Mouse (Mus musculus) heart, postnatal 10 days (tissue): ENCODE measurements around the gene Dnm1. TPM values are rescaled to one million over a fixed set of nuclear protein-coding genes. Genes with fewer than 3 reads are reported as not detected.
A peak's percentile ranks its signal among the peaks of the same experiment; 100 is the strongest.

Experiments used
- DNase-seq, 2 experiments: peaks; one replicate each; pipeline ENCODE4 v3.0.0; 2021
- intact Hi-C: fragments of 180-260 bp; cut with DNase I; formaldehyde crosslinking; loops from one replicate; pipeline ENCODE4 v1.15.1; 2025
- microRNA-seq, 2 experiments: library from miRNA; unstranded; fragments of <30 nt; microRNA quantifications; one replicate each; pipeline ENCODE4 v1.2.0; 2022
- total RNA-seq, 2 experiments: library from RNA; stranded (reverse); gene quantifications; 2 replicates each; pipeline ENCODE4 v1.2.3; 2021

The Dnm1 gene
- total RNA-seq, 2 experiments from 2014 or later = 10.0 to 12.5 TPM

- peak in 1 of 2 experiments; percentile 48 for DNase-seq
- intact Hi-C loops = loop anchor here (5.0 kb wide), 1 partner anchor 156 kb away; no protein-coding TSS in a partner anchor
These were observed 64.7 kb downstream of the Dnm1 start for GRCm38 (mm10) chr2:32288371-32288931.

- DNase-seq = peak; percentile 99
- intact Hi-C loops = loop anchor here (5.0 kb wide), 1 partner anchor 156 kb away; no protein-coding TSS in a partner anchor
These were observed 65.2 kb downstream of the Dnm1 start, which contains the start of gene Swi5 for GRCm38 (mm10) chr2:32287923-32288367. Swi5 (minus strand) TSS chr2:32288075.

GRCm38 (mm10) chr2:32287334-32287840 lies 65.8 kb downstream of the Dnm1 start, which contains the start of gene Golga2:
Golga2 (plus strand) TSS chr2:32287384.
- DNase-seq = no peak
- intact Hi-C loops = loop anchor here (5.0 kb wide), 1 partner anchor 155 kb away; no protein-coding TSS in a partner anchor

GRCm38 (mm10) chr2:32283986-32284385 lies 69.2 kb downstream of the Dnm1 start:
- no peak for DNase-seq
- intact Hi-C loops = no loop called here

GRCm38 (mm10) chr2:32282727-32283126 lies 70.4 kb downstream of the Dnm1 start:
- intact Hi-C loops = no loop called here
- peak; percentile 61 to 69 for DNase-seq

- intact Hi-C loops = no loop called here
- no peak for DNase-seq
These were observed 70.8 kb downstream of the Dnm1 start for GRCm38 (mm10) chr2:32282289-32282688.

- no peak for DNase-seq
- intact Hi-C loops = no loop called here
These were observed 77.3 kb downstream of the Dnm1 start for GRCm38 (mm10) chr2:32275823-32276222.

GRCm38 (mm10) chr2:32260635-32261034 lies 92.5 kb downstream of the Dnm1 start:
- intact Hi-C loops = no loop called here
- peak; percentile 32 to 57 for DNase-seq

GRCm38 (mm10) chr2:32259657-32260417 lies 93.3 kb downstream of the Dnm1 start, which contains the start of gene Uck1:
Uck1 (minus strand) TSS chr2:32260159.
- intact Hi-C loops = no loop called here
- peak; percentile 91 to 93 for DNase-seq

- DNase-seq = no peak
- intact Hi-C loops = no loop called here
These were observed 94.1 kb downstream of the Dnm1 start for GRCm38 (mm10) chr2:32258887-32259533.

Small RNA genes within 50 kb of the gene (microRNA-seq; reads per million reads assigned to microRNA genes)
- gene Gm23363 = 0 to 0.71 reads per million in 2 experiments
- 72.0 to 125 reads per million in 2 experiments for gene Mir199b

Other genes with a start within 250 kb of the Dnm1 start
- 100 to 1,000 TPM; 118 to 134 TPM for gene Prrc2b, start 202.3 kb downstream of the Dnm1 start, total RNA-seq
- gene Pomt1, start 116.7 kb downstream of the Dnm1 start, total RNA-seq = 10 to 100 TPM; 13.9 to 14.5 TPM
- 10 to 100 TPM; 30.9 to 34.9 TPM for gene Uck1, start 93.2 kb downstream of the Dnm1 start, total RNA-seq
- gene Golga2, start 66.0 kb downstream of the Dnm1 start, total RNA-seq = 10 to 100 TPM; 73.7 to 74.8 TPM
- gene Swi5, start 65.3 kb downstream of the Dnm1 start, total RNA-seq = 100 to 1,000 TPM; 163 to 182 TPM
- gene Ciz1, start 1.0 kb downstream of the Dnm1 start, total RNA-seq = 10 to 100 TPM; 37.4 to 39.3 TPM
- gene 1110008P14Rik, start 28.6 kb upstream of the Dnm1 start, total RNA-seq = 10 to 100 TPM; 52.7 to 57.4 TPM
- 1 to 10 TPM; 4.2 to 7.1 TPM for gene Lcn2, start 34.9 kb upstream of the Dnm1 start, total RNA-seq
- gene Ptges2, start 42.6 kb upstream of the Dnm1 start, total RNA-seq = 10 to 100 TPM; 63.4 to 70.0 TPM
- gene Naif1, start 97.1 kb upstream of the Dnm1 start, total RNA-seq = 1 to 10 TPM; 3.2 to 4.4 TPM
- 10 to 100 TPM; 10.1 to 13.5 TPM for gene Slc25a25, start 98.1 kb upstream of the Dnm1 start, total RNA-seq
- 10 to 100 TPM in 1 of 2 experiments, 1 to 10 TPM in 1; 9.7 to 13.0 TPM for gene Fam102a, start 182.0 kb upstream of the Dnm1 start, total RNA-seq
- gene Dpm2, start 217.5 kb upstream of the Dnm1 start, total RNA-seq = 10 to 100 TPM; 31.2 to 32.6 TPM
- gene Pip5kl1, start 221.5 kb upstream of the Dnm1 start, total RNA-seq = not detected
- not detected for gene 9430097D07Rik, start 222.3 kb upstream of the Dnm1 start, total RNA-seq
- 10 to 100 TPM; 29.3 to 31.8 TPM for gene St6galnac4, start 233.8 kb upstream of the Dnm1 start, total RNA-seq
- 100 to 1,000 TPM in 1 of 2 experiments, 10 to 100 TPM in 1; 87.9 to 103 TPM for gene St6galnac6, start 246.4 kb upstream of the Dnm1 start, total RNA-seq